Mouse (Mus musculus): ENCODE results near the gene Ruvbl1. TPM values are rescaled to one million over a fixed set of nuclear protein-coding genes. Genes with fewer than 3 reads are reported as not detected.

Ruvbl1 gene
- polyA plus RNA-seq, 1 experiment = 19.3 TPM

DNA sequence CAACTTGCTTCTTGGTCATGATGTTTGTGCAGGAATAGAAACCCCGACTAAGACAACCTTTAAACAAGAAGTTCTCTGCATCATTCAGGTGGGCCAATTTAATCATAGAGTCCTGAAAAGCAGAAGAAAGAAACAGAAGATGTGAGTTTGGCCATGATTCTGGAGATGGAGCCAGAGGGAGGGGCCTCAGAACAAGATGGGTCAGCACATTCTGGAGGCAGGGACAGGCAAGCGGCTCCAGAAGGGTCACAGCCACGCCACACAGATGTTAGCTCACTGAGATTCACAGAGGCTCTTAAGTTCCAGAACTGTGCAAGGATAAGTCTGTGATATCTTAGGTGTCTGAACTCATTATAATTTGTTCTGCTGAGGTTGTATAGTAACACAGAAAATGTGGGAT, 79.0 kb downstream of the Ruvbl1 start:
- Histone ChIP-seq H3K27me3 (ENCODE audit: control insufficient read depth, insufficient read depth, low read length) (no peaks in the 10 kb centered on the region), H3K27ac (ENCODE audit: insufficient read depth, low read length) (no peak overlapping the region), H3K36me3 (ENCODE audit: control insufficient read depth, insufficient read depth, low read length) (no peaks in the 10 kb centered on the region), H3K4me3 (ENCODE audit: extremely low read depth, insufficient read depth, insufficient read length) (no peak overlapping the region), H3K4me1 (ENCODE audit: control insufficient read depth, insufficient read depth, insufficient read length) (no peaks in the 10 kb centered on the region)
- no peak for DNase-seq (ENCODE audit: low read depth in 1 of 2, low spot score in 2 of 2)
- WGBS = 84% methylated on average over 3 of the region's 3 CpGs
- no peak for TF ChIP-seq CTCF (IDR thresholded peaks at IDR 0.05; ENCODE audit: extremely low read depth, insufficient read depth, insufficient read length, insufficient replicate concordance)
- TF ChIP-seq POLR2A (IDR thresholded peaks at IDR 0.05; ENCODE audit: low read depth, low read length) = no peak

DNA sequence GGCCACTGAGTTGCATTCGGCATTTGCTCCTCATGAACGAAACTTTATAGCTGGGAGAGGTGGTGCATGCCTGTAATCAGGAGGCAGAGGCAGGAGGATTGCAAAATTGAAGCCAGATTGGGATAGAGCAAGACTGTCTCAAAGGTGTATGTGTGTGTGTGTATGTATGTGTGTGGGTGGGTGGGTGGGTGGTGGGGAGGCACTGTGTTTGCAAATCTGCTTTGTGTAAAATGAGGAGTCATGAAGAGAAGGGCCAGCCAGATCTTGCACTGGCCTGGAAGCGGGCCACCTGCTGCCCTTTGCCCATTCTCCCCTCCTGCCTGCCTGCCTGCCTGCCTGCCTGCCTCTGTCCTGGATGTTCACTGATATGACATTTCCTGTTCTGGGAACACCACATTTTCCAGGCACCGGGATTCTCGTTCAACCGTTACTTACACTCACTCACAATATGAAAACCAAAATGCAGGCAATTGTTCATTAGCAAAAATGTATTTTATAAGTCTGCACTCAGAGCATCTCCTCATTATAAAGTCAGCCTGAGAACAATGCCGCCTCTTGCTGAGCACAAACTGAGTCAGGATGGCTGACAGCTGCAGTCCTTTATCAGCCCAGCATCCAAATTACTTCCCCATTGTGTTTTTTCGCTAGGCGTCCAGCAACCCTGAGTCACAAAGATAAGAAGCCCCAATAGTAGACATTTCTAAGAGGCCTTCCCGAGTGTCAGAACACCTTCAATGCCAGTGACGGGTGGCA, 79.6 kb downstream of the Ruvbl1 start:
- H3K27ac ChIP-seq (ENCODE audit: insufficient read depth, low read length) = no peak overlapping the region
- H3K4me1 ChIP-seq (ENCODE audit: control insufficient read depth, insufficient read depth, insufficient read length) = no peaks in the 10 kb centered on the region
- WGBS = 34% methylated on average over 11 of the region's 11 CpGs
- TF ChIP-seq CTCF (IDR thresholded peaks at IDR 0.05; ENCODE audit: extremely low read depth, insufficient read depth, insufficient read length, insufficient replicate concordance) = no peak
- no peak for DNase-seq (ENCODE audit: low read depth in 1 of 2, low spot score in 2 of 2)
- no peaks in the 10 kb centered on the region for H3K27me3 ChIP-seq (ENCODE audit: control insufficient read depth, insufficient read depth, low read length)
- no peaks in the 10 kb centered on the region for H3K36me3 ChIP-seq (ENCODE audit: control insufficient read depth, insufficient read depth, low read length)
- no peak overlapping the region for H3K4me3 ChIP-seq (ENCODE audit: extremely low read depth, insufficient read depth, insufficient read length)

GRCm38 (mm10) chr6:88545397-88545790, 80.2 kb downstream of the Ruvbl1 start:
- Histone ChIP-seq H3K27me3 (ENCODE audit: control insufficient read depth, insufficient read depth, low read length) (no peaks in the 10 kb centered on the region), H3K4me3 (ENCODE audit: extremely low read depth, insufficient read depth, insufficient read length) (no peak overlapping the region), H3K27ac (ENCODE audit: insufficient read depth, low read length) (no peak overlapping the region), H3K4me1 (ENCODE audit: control insufficient read depth, insufficient read depth, insufficient read length) (no peaks in the 10 kb centered on the region), H3K36me3 (ENCODE audit: control insufficient read depth, insufficient read depth, low read length) (no peaks in the 10 kb centered on the region)
- TF ChIP-seq POLR2A (IDR thresholded peaks at IDR 0.05; ENCODE audit: low read depth, low read length) (no peak), CTCF (IDR thresholded peaks at IDR 0.05; ENCODE audit: extremely low read depth, insufficient read depth, insufficient read length, insufficient replicate concordance) (no peak)
- DNase-seq (ENCODE audit: low read depth in 1 of 2, low spot score in 2 of 2) = no peak
- WGBS = 52% methylated on average over 10 of the region's 10 CpGs

Other genes starting within 250 kb of the Ruvbl1 start
- gene Dnajb8, start 243.1 kb upstream of the Ruvbl1 start, polyA plus RNA-seq (2012; rRNA removed) = not detected in 2 replicates
- 18.1 and 23.6 TPM in 2 replicates for gene Eefsec, start 18.9 kb upstream of the Ruvbl1 start, polyA plus RNA-seq (2012; rRNA removed)
- 147 and 172 TPM in 2 replicates for gene Sec61a1, start 53.5 kb downstream of the Ruvbl1 start, polyA plus RNA-seq (2012; rRNA removed)
- gene Kbtbd12, start 172.5 kb downstream of the Ruvbl1 start, polyA plus RNA-seq (2012; rRNA removed) = 0.07 and 0.19 TPM in 2 replicates